Mouse (Mus musculus) midbrain, embryonic 14.5 days (tissue): Measurements from ENCODE around the gene Mmp24. TPM values are rescaled to one million over a fixed set of nuclear protein-coding genes. Genes with fewer than 3 reads are reported as not detected.

ENCODE experiments used
- ATAC-seq: fragments of 200-750 bp; cut with Nextera tagmentation; 2 replicates; pipeline ENCODE4 v1.8.0; 2017; ENCODE audit warnings: moderate number of reproducible peaks, moderate library complexity; ENCODE audit not compliant: low FRiP score, low TSS enrichment
- DNase-seq: peaks from one replicate; pipeline ENCODE4 v3.0.0-alpha.2; 2015
- H3K27ac ChIP-seq: fragments of 300-500 bp; sonication (generic); replicated peaks from 2 replicates; pipeline ENCODE4 v1.5.1; 2014; ENCODE audit warnings: mild to moderate bottlenecking, low read depth, low read length, moderate library complexity
- H3K27me3 ChIP-seq: fragments of 300-500 bp; sonication (generic); 2 replicates; pipeline ENCODE4 v1.6.1; 2014; ENCODE audit warnings: low read length, control low read depth, mixed read lengths; ENCODE audit not compliant: control insufficient read depth, insufficient read depth
- H3K36me3 ChIP-seq: fragments of 300-500 bp; sonication (generic); 2 replicates; pipeline ENCODE4 v1.6.1; 2014; ENCODE audit warnings: low read length, control low read depth; ENCODE audit not compliant: control insufficient read depth, insufficient read depth
- H3K4me1 ChIP-seq: fragments of 300-500 bp; sonication (generic); 2 replicates; pipeline ENCODE4 v1.6.1; 2014; ENCODE audit warnings: mild to moderate bottlenecking, antibody characterized with exemption, low read length, control low read depth; ENCODE audit not compliant: control insufficient read depth, insufficient read depth
- H3K4me2 ChIP-seq: fragments of 300-500 bp; sonication (generic); 2 replicates; pipeline ENCODE4 v1.6.1; 2014; ENCODE audit warnings: mild to moderate bottlenecking, low read length, moderate library complexity
- H3K4me3 ChIP-seq: fragments of 300-500 bp; sonication (generic); replicated peaks from 2 replicates; pipeline ENCODE4 v1.5.1; 2014; ENCODE audit warnings: low read depth, low read length
- H3K9ac ChIP-seq: fragments of 300-500 bp; sonication (generic); replicated peaks from 2 replicates; pipeline ENCODE4 v1.6.1; 2014; ENCODE audit warnings: mild to moderate bottlenecking, low read length, moderate library complexity
- H3K9me3 ChIP-seq: fragments of 300-500 bp; sonication (generic); 2 replicates; pipeline ENCODE4 v1.6.1; 2016; ENCODE audit warnings: low read length, control low read depth, mixed read lengths; ENCODE audit not compliant: control insufficient read depth
- WGBS: fragments of 180-500 bp; shearing (Covaris S2); extraction: QIAGEN DNeasy Blood & Tissue Kit; methylation state at CpG from one replicate; pipeline ENCODE4 v1.1.7; 2014; 5-methylcytosine and 5-hydroxymethylcytosine counted together
- polyA plus RNA-seq: library from polyadenylated mRNA; unstranded; fragments of >200 nt; fragmentation: Nextera tagmentation; extraction: Ambion mirVana; gene quantifications from 2 replicates; pipeline ENCODE4 v1.2.1, GENCODE M21; 2014

Mmp24 gene
- polyA plus RNA-seq, 1 experiment from 2014 or later, result 17.7 TPM

- WGBS, result 31% methylated on average over 5 of the region's 5 CpGs
- no peak overlapping the region for H3K9ac ChIP-seq
- peaks cover 17% of the 10 kb centered on the region for H3K4me1 ChIP-seq
- no peak overlapping the region for H3K4me3 ChIP-seq
- DNase-seq (no peak), ATAC-seq (no peak)
- no peak overlapping the region for H3K4me2 ChIP-seq
- H3K27me3 ChIP-seq, result no peaks in the 10 kb centered on the region
- no peaks in the 10 kb centered on the region for H3K9me3 ChIP-seq
- H3K27ac ChIP-seq, result no peak overlapping the region
- H3K36me3 ChIP-seq, result peaks cover 39% of the 10 kb centered on the region
These were observed 39.7 kb downstream of the Mmp24 start for GRCm38 (mm10) chr2:155814829-155815228.

- ATAC-seq, result no peak
- no peak for DNase-seq
- Histone ChIP-seq H3K9ac (no peak overlapping the region), H3K4me3 (no peak overlapping the region), H3K36me3 (peaks cover 42% of the 10 kb centered on the region), H3K27me3 (no peaks in the 10 kb centered on the region), H3K9me3 (no peaks in the 10 kb centered on the region), H3K27ac (no peak overlapping the region), H3K4me2 (no peak overlapping the region), H3K4me1 (peaks cover 17% of the 10 kb centered on the region)
- WGBS, result 100% methylated on average over 1 of the region's 1 CpGs
These were observed 41.0 kb downstream of the Mmp24 start for GRCm38 (mm10) chr2:155816179-155816578.

- H3K4me2 ChIP-seq, result peak overlapping the region; percentile 84
- ATAC-seq, result no peak
- H3K27ac ChIP-seq, result no peak overlapping the region
- H3K4me3 ChIP-seq, result no peak overlapping the region
- H3K9me3 ChIP-seq, result no peaks in the 10 kb centered on the region
- WGBS, result 86% methylated on average over 10 of the region's 10 CpGs
- no peaks in the 10 kb centered on the region for H3K27me3 ChIP-seq
- peaks cover 49% of the 10 kb centered on the region for H3K36me3 ChIP-seq
- peak overlapping the region; percentile 78; the same call in 1 of the 2 replicates for H3K9ac ChIP-seq
- H3K4me1 ChIP-seq, result peaks cover 17% of the 10 kb centered on the region
- DNase-seq, result no peak
These were observed 42.4 kb downstream of the Mmp24 start for GRCm38 (mm10) chr2:155817301-155818245.

- peak overlapping the region; percentile 48 for H3K4me3 ChIP-seq
- no peaks in the 10 kb centered on the region for H3K9me3 ChIP-seq
- DNase-seq (peak; percentile 91), ATAC-seq (peak; percentile 90)
- H3K27me3 ChIP-seq, result no peaks in the 10 kb centered on the region
- H3K36me3 ChIP-seq, result peaks cover 59% of the 10 kb centered on the region
- peak overlapping the region; percentile 78 for H3K9ac ChIP-seq
- H3K4me2 ChIP-seq, result peak overlapping the region; percentile 84
- H3K4me1 ChIP-seq, result peaks cover 17% of the 10 kb centered on the region
- WGBS, result 3% methylated on average over 36 of the region's 37 CpGs
- H3K27ac ChIP-seq, result peak overlapping the region; percentile 83
These were observed 43.7 kb downstream of the Mmp24 start for GRCm38 (mm10) chr2:155818596-155819391.

- peak within 1 kb of the TSS; percentile 48 for H3K4me3 ChIP-seq
- no peak for DNase-seq
- H3K9ac ChIP-seq, result peak within 1 kb of the TSS; percentile 78
- no peaks in the 10 kb centered on the region for H3K27me3 ChIP-seq
- no peaks in the 10 kb centered on the region for H3K9me3 ChIP-seq
- ATAC-seq, result no peak
- peak within 1 kb of the TSS; percentile 84 for H3K4me2 ChIP-seq
- H3K4me1 ChIP-seq, result peaks cover 17% of the 10 kb centered on the region
- H3K27ac ChIP-seq, result peak within 1 kb of the TSS; percentile 83
- peaks cover 56% of the 10 kb centered on the region for H3K36me3 ChIP-seq
These were observed 44.1 kb downstream of the Mmp24 start, which contains the start of gene BC029722 for GRCm38 (mm10) chr2:155819392-155819448. TSS of gene BC029722 (minus strand) at chr2:155819426.

- H3K27ac ChIP-seq, result peak overlapping the region; percentile 83
- peaks cover 53% of the 10 kb centered on the region for H3K36me3 ChIP-seq
- no peaks in the 10 kb centered on the region for H3K27me3 ChIP-seq
- peak overlapping the region; percentile 78 for H3K9ac ChIP-seq
- H3K9me3 ChIP-seq, result no peaks in the 10 kb centered on the region
- 57% methylated on average over 6 of the region's 6 CpGs for WGBS
- peak overlapping the region; percentile 48 for H3K4me3 ChIP-seq
- DNase-seq (no peak), ATAC-seq (peak; percentile 7; the same call in 1 of the 2 replicates)
- H3K4me1 ChIP-seq, result peaks cover 17% of the 10 kb centered on the region
- H3K4me2 ChIP-seq, result peak overlapping the region; percentile 84
These were observed 44.5 kb downstream of the Mmp24 start for GRCm38 (mm10) chr2:155819449-155820251.

- no peaks in the 10 kb centered on the region for H3K9me3 ChIP-seq
- DNase-seq (no peak), ATAC-seq (no peak)
- peaks cover 22% of the 10 kb centered on the region for H3K4me1 ChIP-seq
- peaks cover 46% of the 10 kb centered on the region for H3K36me3 ChIP-seq
- H3K4me2 ChIP-seq, result no peak overlapping the region
- H3K4me3 ChIP-seq, result no peak overlapping the region
- no peak overlapping the region for H3K9ac ChIP-seq
- 93% methylated on average over 5 of the region's 5 CpGs for WGBS
- H3K27ac ChIP-seq, result no peak overlapping the region
- H3K27me3 ChIP-seq, result no peaks in the 10 kb centered on the region
These were observed 45.6 kb downstream of the Mmp24 start for GRCm38 (mm10) chr2:155820779-155821178.

- H3K36me3 ChIP-seq, result peaks cover 40% of the 10 kb centered on the region
- no peaks in the 10 kb centered on the region for H3K9me3 ChIP-seq
- H3K4me2 ChIP-seq, result no peak overlapping the region
- peaks cover 25% of the 10 kb centered on the region for H3K4me1 ChIP-seq
- DNase-seq (no peak), ATAC-seq (no peak)
- no peak overlapping the region for H3K4me3 ChIP-seq
- no peaks in the 10 kb centered on the region for H3K27me3 ChIP-seq
- H3K9ac ChIP-seq, result no peak overlapping the region
- WGBS, result 96% methylated on average over 8 of the region's 8 CpGs
- H3K27ac ChIP-seq, result no peak overlapping the region
These were observed 48.6 kb downstream of the Mmp24 start for GRCm38 (mm10) chr2:155823722-155824121.
